Mouse (Mus musculus): Measurements from ENCODE around the gene BC030870. TPM values are rescaled to one million over a fixed set of nuclear protein-coding genes. Genes with fewer than 3 reads are reported as not detected.

Gene BC030870
- total RNA-seq, 1 experiment from 2014 or later: not detected

DNA sequence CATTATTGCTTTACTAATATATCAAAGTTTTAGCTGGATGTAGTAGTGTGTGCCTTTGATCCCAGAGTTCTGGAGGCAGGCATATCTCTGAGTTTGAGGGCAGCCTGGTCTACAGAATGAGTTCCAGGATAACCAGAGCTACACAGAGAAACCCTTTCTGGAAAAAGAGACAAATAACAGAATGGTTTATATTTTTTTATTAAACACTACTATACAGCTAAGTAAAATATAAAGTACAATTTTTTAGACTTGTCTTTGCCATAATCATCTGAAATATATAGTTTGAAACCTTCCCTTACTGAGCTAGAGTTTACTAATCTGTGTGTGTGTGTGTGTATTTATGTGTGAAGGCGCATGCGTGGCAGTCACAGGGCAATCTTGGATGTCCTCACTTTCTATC lies 54.6 kb downstream of the BC030870 start, which contains the start of gene Gm10663:
Gene Gm10663 (plus strand): TSS at position 301 of the 400 bp plus-strand sequence.
- no peak for DNase-seq

DNA sequence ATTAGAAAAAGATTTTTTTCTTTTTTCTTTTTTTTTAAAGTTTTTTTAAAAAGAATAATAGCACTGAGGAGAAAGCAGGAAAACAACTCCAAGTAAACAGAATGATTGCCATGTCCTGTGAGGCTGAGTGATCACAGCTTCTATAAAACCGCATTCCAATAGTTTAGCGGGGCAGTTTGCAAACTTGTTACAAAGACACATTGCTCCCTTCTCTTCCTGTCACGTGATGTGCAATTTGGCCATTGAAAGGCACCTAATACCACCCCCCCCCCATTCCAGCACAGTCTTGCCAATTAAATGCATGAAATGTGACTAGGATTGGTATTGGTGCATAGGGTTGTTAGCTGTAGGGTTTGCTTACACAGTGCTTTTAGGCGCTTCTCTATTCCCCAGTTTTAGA lies 58.4 kb downstream of the BC030870 start:
- no peak for DNase-seq

DNA sequence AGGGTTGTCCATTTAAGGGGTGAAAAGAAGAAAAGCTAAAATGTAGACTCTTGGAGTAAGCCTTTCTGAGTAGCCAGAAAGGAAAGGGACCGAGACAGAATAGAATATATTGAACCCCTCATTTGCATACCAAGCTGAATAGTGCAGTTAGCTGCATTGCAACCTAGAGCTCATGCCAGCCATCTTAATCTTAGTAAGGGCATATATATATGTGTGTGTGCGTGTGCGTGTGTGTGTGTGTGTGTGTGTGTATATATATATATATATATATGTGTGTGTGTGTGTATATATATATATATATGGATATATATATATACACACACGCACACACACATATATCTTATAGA lies 60.9 kb downstream of the BC030870 start:
- no peak for DNase-seq

DNA sequence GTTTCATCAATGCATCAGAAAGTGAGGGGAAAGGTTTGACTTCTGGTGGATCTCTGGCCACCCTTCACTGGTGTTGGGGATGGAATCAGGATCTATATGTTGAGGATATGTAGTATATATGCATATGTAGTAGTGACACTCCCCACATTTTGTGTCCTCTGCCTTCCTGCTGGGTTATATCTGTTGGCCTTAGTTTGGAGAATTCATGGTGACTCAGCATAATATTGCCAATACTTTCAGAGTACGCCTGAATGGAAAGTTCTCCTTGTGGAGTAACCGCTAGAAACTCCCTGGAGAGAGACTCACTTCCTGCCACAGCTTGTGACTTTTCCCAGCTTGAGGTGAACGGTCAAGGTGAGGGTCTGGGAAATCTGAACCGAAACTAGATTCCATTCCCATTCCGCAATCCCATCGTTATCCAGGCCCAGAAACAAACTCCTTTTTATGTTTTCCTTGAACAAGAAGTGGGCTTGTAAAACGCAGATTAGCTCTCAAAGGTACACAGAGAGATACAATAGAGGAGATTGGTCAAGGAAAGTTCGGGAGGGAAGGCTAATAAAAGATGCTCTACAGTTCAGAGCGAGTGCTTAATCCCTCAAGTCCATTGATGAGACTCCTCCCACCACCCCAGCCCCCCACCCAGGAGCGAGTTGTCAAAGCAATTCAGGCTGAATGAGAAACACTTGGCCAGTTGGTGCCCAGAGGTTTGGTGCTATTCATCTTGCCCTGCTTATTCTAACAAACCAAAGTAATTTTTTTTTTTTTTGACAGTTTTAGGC lies 61.5 kb downstream of the BC030870 start:
- DNase-seq: no peak

DNA sequence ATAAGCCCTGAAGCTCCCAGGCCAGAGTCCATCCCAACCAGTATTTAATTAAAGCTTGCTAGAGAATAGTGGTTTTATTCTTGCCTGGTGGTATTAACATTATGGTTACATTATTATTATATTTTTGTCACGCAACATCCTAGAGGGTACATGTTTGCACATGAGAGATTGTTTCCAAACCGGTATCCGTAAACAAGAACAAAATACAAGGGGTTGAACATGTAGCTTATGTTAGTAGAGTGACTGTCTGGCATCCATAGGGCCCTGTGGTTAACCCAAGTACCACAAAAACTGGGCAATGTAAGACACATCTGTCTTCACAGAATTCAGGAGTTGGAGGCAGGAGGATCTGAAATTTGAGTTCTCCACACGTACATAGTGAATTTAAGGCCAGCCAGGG lies 62.3 kb downstream of the BC030870 start:
- DNase-seq: no peak

DNA sequence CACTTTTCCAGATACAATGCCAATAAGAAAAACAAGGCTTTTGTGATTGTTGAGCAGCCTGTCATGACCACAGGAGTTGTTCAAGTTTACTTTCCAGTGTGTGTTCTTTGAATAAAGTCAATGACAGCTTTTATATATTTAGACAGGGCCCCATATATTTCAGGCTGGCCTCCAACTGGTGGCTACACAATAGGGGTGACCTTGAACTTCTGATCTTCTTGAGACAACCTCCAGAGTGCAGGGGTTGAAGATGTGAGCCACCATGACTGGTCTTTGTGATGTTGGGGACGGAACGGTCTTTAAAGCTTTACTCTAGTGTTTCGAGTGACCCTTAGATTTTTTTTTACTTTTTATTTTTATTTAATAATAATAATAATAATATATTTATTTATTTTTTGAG lies 63.7 kb downstream of the BC030870 start:
- DNase-seq: no peak

DNA sequence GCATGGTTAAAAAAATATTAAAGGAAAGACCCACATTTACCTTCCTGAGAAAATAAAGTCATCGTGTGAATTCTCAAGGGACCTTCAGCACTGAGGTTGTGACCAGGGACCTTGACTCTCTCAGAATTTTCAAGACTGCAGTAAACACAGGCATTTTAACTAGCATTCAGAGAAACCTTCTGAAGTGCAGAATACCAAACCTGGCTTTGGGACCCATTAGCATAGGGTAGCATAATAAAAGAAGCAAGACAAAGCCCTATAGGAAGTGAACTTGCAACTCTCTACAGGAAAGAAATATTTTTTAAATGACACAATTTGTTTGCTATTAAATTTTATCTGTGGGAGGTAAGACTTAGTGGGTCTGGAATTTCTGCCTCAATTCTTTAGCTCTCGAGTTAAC lies 65.3 kb downstream of the BC030870 start:
- no peak for DNase-seq

DNA sequence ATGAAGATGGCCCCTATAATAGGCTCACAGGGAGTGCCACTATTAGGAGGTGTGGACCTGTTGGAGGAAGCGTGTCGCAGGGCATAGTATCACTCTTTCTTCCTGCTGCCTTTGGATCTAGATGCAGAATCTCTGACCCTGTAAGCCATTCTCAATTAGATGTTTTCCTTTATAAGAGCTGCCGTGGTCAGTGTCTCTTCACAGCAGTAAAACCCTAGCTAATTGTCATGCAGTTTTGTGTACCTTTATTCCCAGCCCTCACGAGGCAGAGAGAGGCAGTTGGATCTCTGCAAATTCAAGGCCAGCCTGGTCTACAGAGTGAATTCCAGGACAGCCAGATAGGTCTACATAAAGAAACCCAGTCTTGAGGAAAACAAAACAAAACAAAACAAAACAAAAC lies 67.2 kb downstream of the BC030870 start:
- no peak for DNase-seq

DNA sequence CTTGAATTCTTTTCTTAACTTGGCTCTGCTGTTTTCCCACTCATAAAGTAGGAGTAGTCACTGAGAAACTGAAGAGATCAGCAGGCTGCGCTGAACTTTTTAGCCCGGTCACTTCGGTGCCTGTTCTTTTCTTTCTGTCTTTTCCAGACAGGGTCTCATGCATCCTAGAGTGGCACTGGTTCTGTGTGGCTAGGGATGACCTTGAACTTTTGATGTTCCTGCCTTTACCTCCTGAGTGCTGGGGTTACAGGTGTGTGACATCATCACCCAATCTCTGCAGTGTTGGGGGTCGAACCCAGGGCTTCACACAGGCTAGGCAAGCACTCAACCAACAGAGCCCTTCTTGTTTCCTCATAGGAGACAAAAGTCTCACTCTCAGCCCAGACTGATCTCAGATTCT lies 72.6 kb downstream of the BC030870 start:
- DNase-seq: no peak

DNA sequence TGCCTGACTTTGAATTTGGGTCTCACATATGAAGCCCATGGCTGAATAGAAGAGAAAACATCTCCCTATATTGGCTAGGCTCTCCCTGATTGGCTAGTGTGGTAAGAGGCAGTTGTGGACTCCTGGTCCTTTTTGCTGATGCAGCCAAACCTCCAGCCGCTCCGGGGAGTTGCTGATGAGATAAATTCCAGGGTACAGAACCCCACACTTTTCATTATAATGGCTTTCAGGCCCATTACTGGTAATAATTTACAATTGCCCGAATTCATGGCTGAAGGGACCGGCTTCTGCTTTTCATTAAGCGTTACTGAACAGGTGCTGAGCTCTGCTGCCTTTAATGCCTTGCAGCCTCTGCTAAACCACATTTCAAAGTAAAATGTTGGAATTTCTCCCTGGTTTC lies 75.4 kb downstream of the BC030870 start:
- DNase-seq: no peak

DNA sequence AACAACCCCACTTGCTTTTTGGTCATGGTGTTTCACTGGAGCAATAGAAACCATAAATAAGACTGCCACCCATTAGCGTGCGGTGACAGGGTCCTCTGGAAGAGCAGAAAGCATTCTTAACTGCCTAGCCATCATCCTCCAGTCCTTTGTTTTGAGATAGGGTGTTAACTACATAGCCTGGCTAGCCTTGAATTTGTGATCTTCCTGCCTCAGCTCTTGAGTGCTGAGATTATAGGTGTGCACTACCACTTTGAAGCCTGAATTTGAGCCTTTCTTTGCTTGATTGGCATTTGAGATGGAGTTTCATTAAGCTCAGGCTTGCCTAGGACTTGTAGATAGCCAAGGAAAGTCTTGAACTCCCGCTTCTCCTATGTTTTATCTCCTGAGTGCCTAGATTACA lies 75.8 kb downstream of the BC030870 start:
- no peak for DNase-seq

DNA sequence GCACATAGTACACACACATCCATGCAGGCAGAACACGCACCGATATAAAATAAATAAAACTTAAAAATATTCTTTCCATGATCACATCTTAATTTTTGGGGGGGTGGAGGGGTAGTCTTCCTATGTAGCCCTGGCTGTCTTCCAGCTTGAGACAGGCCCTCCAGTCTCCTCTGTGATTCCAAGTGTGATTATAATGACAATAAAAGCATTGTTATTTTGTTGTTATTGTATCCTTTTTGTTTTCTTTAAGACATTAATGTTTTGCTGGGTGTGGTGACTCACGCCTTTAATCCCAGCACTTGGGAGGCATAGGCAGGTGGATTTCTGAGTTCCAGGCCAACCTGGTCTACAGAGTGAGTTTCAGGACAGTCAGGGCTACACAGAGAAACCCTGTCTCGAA lies 81.6 kb downstream of the BC030870 start:
- no peak for DNase-seq

DNA sequence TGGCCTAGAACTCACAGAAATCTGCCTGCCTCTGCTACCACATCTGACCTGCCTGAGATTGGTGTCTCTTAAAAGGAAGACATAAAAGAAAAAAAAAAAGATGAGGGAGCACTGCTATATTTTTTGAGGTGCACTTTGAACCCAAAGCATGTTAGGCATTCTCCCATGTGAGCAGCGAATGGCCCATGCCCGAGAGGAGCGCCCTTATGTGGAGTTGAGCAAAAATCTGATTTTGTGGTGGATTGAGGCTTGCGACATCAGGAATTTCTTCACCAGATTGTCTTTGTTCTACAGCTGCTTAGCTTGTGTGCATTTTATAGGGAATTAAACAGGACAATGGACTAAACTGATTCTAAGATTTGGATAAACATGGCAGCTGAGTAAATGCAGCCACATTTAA lies 82.2 kb downstream of the BC030870 start:
- no peak for DNase-seq

DNA sequence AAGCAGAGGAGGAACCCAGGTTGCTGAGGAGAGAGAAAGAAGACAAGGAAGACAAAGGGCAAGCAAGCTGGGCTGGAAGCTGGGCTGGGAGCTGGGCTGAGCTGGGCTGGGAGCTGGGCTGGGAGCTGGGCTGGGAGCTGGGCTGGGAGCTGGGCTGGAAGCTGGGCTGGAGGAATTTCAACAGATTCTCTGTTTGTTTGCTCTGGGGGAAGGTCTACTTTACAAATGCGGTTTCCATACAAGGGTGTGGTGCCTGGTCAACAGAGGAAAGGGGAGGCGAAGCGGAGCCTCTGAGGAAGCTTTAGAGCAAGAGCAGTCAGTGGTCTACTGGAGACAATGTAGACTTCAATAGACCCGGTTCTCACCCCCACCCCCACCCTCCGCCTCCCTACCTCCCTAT lies 82.8 kb downstream of the BC030870 start:
- no peak for DNase-seq

DNA sequence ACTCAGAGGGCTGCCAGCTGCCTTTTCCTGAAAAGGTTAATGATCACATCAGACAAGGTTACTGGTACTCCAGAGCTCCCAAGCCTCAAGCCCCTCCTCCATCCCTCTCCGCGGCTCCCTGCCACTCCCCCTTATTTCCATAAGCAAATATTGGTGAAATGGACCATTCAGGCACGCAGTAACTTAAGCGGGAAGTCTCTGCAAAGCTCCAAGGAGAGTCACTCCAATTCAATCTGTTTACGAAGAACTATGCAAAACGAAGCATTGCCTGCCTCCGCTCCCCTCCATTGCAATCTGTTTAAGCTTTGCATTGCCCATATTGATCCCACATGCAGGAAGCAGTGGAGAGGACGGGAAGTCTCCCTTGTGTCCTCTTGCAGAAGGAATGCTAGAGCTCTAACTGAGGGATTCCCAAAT lies 92.2 kb downstream of the BC030870 start, which contains the start of gene Apela:
Gene Apela (minus strand): TSS at position 220 of the 417 bp plus-strand sequence.
- DNase-seq: peak; percentile 26

Small RNA genes lying within 50 kb of the gene (microRNA-seq; reads per million reads assigned to microRNA genes)
- 0 reads per million in 2 experiments for gene Gm24333

Other genes with a start within 250 kb of the BC030870 start
- 78.8 and 82.5 TPM in 2 replicates for gene Tmem192, start 182.4 kb downstream of the BC030870 start, total RNA-seq (2021)
- gene Trim75, start 141.7 kb downstream of the BC030870 start, total RNA-seq (2021): not detected in 2 replicates
- gene Trim61, start 111.0 kb downstream of the BC030870 start, total RNA-seq (2021): not detected in 2 replicates
- gene Trim60, start 111.0 kb downstream of the BC030870 start, total RNA-seq (2021): not detected in 2 replicates
- gene Apela, start 92.2 kb downstream of the BC030870 start, total RNA-seq (2021): not detected in 2 replicates
- not detected in 2 replicates for gene Gm10663, start 54.5 kb downstream of the BC030870 start, total RNA-seq (2021)